Mouse (Mus musculus): ENCODE results near the gene Ltk.

Gene Ltk

GRCm38 (mm10) chr2:119760251-119760650 lies at the start of gene Ltk:
Ltk (minus strand) TSS chr2:119760431.
- in situ Hi-C loops (cut with MboI, MseI) = no loop called here

GRCm38 (mm10) chr2:119808881-119809280 lies 48.6 kb upstream of the Ltk start:
- in situ Hi-C loops (cut with MboI, MseI) = no loop called here

GRCm38 (mm10) chr2:119808438-119808837 lies 48.2 kb upstream of the Ltk start:
- in situ Hi-C loops (cut with MboI, MseI) = no loop called here

GRCm38 (mm10) chr2:119805536-119805935 lies 45.3 kb upstream of the Ltk start:
- in situ Hi-C loops (cut with MboI, MseI) = no loop called here

- in situ Hi-C loops (cut with MboI, MseI) = no loop called here
Measured at GRCm38 (mm10) chr2:119804776-119805175, 44.5 kb upstream of the Ltk start.

GRCm38 (mm10) chr2:119804275-119804628 lies 44.0 kb upstream of the Ltk start:
- in situ Hi-C loops (cut with MboI, MseI) = no loop called here

GRCm38 (mm10) chr2:119803618-119804274 lies 43.5 kb upstream of the Ltk start:
- in situ Hi-C loops (cut with MboI, MseI) = no loop called here

- in situ Hi-C loops (cut with MboI, MseI) = no loop called here
Measured at GRCm38 (mm10) chr2:119802767-119803617, 42.8 kb upstream of the Ltk start.

GRCm38 (mm10) chr2:119800876-119801846 lies 40.9 kb upstream of the Ltk start:
- in situ Hi-C loops (cut with MboI, MseI) = no loop called here

GRCm38 (mm10) chr2:119799961-119800550 lies 39.8 kb upstream of the Ltk start:
- in situ Hi-C loops (cut with MboI, MseI) = no loop called here

GRCm38 (mm10) chr2:119799181-119799960 lies 39.1 kb upstream of the Ltk start:
- in situ Hi-C loops (cut with MboI, MseI) = no loop called here

- in situ Hi-C loops (cut with MboI, MseI) = no loop called here
Measured at GRCm38 (mm10) chr2:119798246-119798927, 38.2 kb upstream of the Ltk start.

- in situ Hi-C loops (cut with MboI, MseI) = no loop called here
Measured at GRCm38 (mm10) chr2:119797279-119797783, 37.1 kb upstream of the Ltk start, which contains the start of gene Tyro3. Tyro3 (plus strand) TSS chr2:119797733.

GRCm38 (mm10) chr2:119789996-119790395 lies 29.8 kb upstream of the Ltk start:
- in situ Hi-C loops (cut with MboI, MseI) = no loop called here

GRCm38 (mm10) chr2:119787206-119787883 lies 27.1 kb upstream of the Ltk start, which contains the start of gene Rpap1:
Rpap1 (minus strand) TSS chr2:119787537.
- in situ Hi-C loops (cut with MboI, MseI) = no loop called here

GRCm38 (mm10) chr2:119767246-119767645 lies 7.0 kb upstream of the Ltk start:
- in situ Hi-C loops (cut with MboI, MseI) = no loop called here

GRCm38 (mm10) chr2:119763924-119764323 lies 3.7 kb upstream of the Ltk start:
- in situ Hi-C loops (cut with MboI, MseI) = no loop called here

GRCm38 (mm10) chr2:119762276-119762675 lies 2.0 kb upstream of the Ltk start:
- in situ Hi-C loops (cut with MboI, MseI) = no loop called here
